Mouse (Mus musculus) olfactory bulb, adult 2 months (tissue): ENCODE measurements at regions not wholly inside any gene's neighbourhood (a gene's known extent, or its start where the extent isn't known, plus 50 kb on each side); places are given as distances from the start of the nearest gene placed in this dataset.

ENCODE experiments used
- CTCF ChIP-seq: fragments of 200-500 bp; IDR thresholded peaks from 2 replicates; pipeline ENCODE4 v1.5.1; 2012; ENCODE audit warnings: low read depth, mild to moderate bottlenecking, low read length, moderate library complexity; ENCODE audit not compliant: insufficient read depth
- POLR2A ChIP-seq: fragments of 200-500 bp; IDR thresholded peaks from 2 replicates; pipeline ENCODE4 v1.6.1; 2012; ENCODE audit warnings: mild to moderate bottlenecking, low read depth, low read length, moderate library complexity; ENCODE audit not compliant: insufficient read depth

- TF ChIP-seq POLR2A = no peak
- TF ChIP-seq CTCF = no peak
Observed at GRCm38 (mm10) chr16:76774032-76774431, 239.5 kb upstream of the Usp25 start.
